Mouse (Mus musculus): ENCODE data around the gene Adamts4.

GRCm38 (mm10) chr1:171252415-171252814 is 2.2 kb downstream of the Adamts4 start:
- TF ChIP-seq CTCF (IDR thresholded peaks at IDR 0.05; ENCODE audit: low read depth, low read length): no peak
- no peak for TF ChIP-seq POLR2A (IDR thresholded peaks at IDR 0.05; ENCODE audit: extremely low read depth, insufficient read depth, low read length)

All from liver, adult 2 months (tissue).